Mouse (Mus musculus) hematopoietic stem cell, adult 5-6 weeks (primary cell): ENCODE measurements around the gene Tmem170. TPM values are rescaled to one million over a fixed set of nuclear protein-coding genes. Genes with fewer than 3 reads are reported as not detected.
"Not testable (repeated sequence)": the region's sequence is repeated elsewhere in the genome, so short reads cannot be mapped to it uniquely, and the experiment has no call there.

Experiments used
- ATAC-seq, 2 experiments: fragments of 125-278 bp in 1 of 2; replicated peaks in 1 of 2; 2 replicates each; pipeline ENCODE4 v1.8.0; 2016 to 2017; ENCODE audit warnings: inconsistent platforms in 2 of 2, mild to moderate bottlenecking in 2 of 2, moderate number of reproducible peaks in 2 of 2, low read depth in 1 of 2, moderate TSS enrichment in 1 of 2; ENCODE audit not compliant: low FRiP score in 2 of 2, poor library complexity in 2 of 2, severe bottlenecking in 2 of 2, insufficient read depth in 1 of 2, low TSS enrichment in 1 of 2
- total RNA-seq: library from RNA; stranded (forward); fragments of 172-1452, 232-1000 nt; gene quantifications from 2 replicates; pipeline ENCODE4 v1.2.3, GENCODE M21; 2017

Tmem170 gene
- total RNA-seq, 1 experiment from 2014 or later = 2.1 TPM

GRCm38 (mm10) chr8:111888091-111888650 is 11.6 kb upstream of the Tmem170 start:
- no peak for ATAC-seq

- ATAC-seq = no peak
Measured at GRCm38 (mm10) chr8:111887479-111887878, 10.9 kb upstream of the Tmem170 start.

GRCm38 (mm10) chr8:111883615-111884014 is 7.1 kb upstream of the Tmem170 start:
- ATAC-seq = no peak

GRCm38 (mm10) chr8:111881591-111881990 is 5.0 kb upstream of the Tmem170 start:
- ATAC-seq = peak; percentile 65 to 77

GRCm38 (mm10) chr8:111877711-111878110 is 1.2 kb upstream of the Tmem170 start:
- no peak for ATAC-seq

GRCm38 (mm10) chr8:111875758-111876157 is 792 bp downstream of the Tmem170 start:
- peak; percentile 9 to 30; a peak in 2 of 4 replicates for ATAC-seq

- ATAC-seq = no peak
Measured at GRCm38 (mm10) chr8:111871278-111871677, 5.3 kb downstream of the Tmem170 start.

- no peak for ATAC-seq
Measured at GRCm38 (mm10) chr8:111870379-111870778, 6.2 kb downstream of the Tmem170 start.

GRCm38 (mm10) chr8:111868664-111869063 is 7.9 kb downstream of the Tmem170 start:
- ATAC-seq = no peak

- ATAC-seq = no peak
Measured at GRCm38 (mm10) chr8:111865857-111866256, 10.7 kb downstream of the Tmem170 start.

GRCm38 (mm10) chr8:111865130-111865852 is 11.3 kb downstream of the Tmem170 start:
- ATAC-seq = peak in 1 of 2 experiments; percentile 92; a peak in 2 of 4 replicates

GRCm38 (mm10) chr8:111864648-111865047 is 11.9 kb downstream of the Tmem170 start:
- no peak for ATAC-seq

- peak; percentile 37 to 62; a peak in 1 of 4 replicates for ATAC-seq
Measured at GRCm38 (mm10) chr8:111863280-111863679, 13.3 kb downstream of the Tmem170 start.

GRCm38 (mm10) chr8:111855977-111856376 is 20.6 kb downstream of the Tmem170 start:
- ATAC-seq = no peak

GRCm38 (mm10) chr8:111853861-111854501 is 22.6 kb downstream of the Tmem170 start, which contains the start of gene Cfdp1:
Cfdp1 (minus strand) TSS chr8:111854291.
- peak; percentile 100 for ATAC-seq

GRCm38 (mm10) chr8:111853219-111853618 is 23.3 kb downstream of the Tmem170 start:
- ATAC-seq = not testable (repeated sequence)

- no peak for ATAC-seq
Measured at GRCm38 (mm10) chr8:111846746-111847145, 29.8 kb downstream of the Tmem170 start.

GRCm38 (mm10) chr8:111835540-111835939 is 41.0 kb downstream of the Tmem170 start:
- ATAC-seq = 0 out of 4 replicates have a peak, but pooled peaks of 1 of the 2 experiments have one; percentile 48
